Mouse (Mus musculus) small intestine, adult 2 months (tissue): ENCODE measurements around the gene Cd9.

Experiments
- CTCF ChIP-seq: fragments of 200-500 bp; IDR thresholded peaks from 2 replicates; pipeline ENCODE4 v1.5.1; 2012; ENCODE audit warnings: low read depth, mild to moderate bottlenecking, control low read depth, inconsistent platforms, low read length, moderate library complexity, mixed read lengths; ENCODE audit not compliant: insufficient replicate concordance, insufficient read length; ENCODE audit errors: extremely low read depth
- POLR2A ChIP-seq: fragments of 200-500 bp; IDR thresholded peaks from 2 replicates; pipeline ENCODE4 v1.6.1; 2012; ENCODE audit warnings: low read depth, mild to moderate bottlenecking, control low read depth, inconsistent platforms, low read length, moderate library complexity

DNA sequence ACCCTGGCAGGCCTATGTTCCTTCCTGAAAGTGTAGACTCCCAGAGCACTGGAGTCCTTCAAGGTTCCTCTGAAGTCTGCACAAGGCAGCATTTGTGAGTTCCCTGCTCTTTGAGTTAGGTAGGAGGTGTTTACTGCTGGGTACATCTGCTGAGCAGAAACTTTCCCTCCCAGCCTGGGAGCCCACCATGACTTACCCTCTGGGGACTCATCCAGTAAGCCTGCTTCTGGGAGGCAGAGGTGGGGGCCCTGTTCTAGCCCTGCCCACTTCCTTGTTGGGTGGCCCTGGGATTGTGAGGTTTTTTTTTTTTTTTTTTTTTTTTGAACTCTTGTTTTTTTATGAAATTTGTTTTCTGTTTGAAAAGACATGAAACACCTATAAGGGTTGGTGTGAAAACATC, 16.1 kb upstream of the Cd9 start:
- TF ChIP-seq CTCF, result no peak
- no peak for TF ChIP-seq POLR2A
